Mouse (Mus musculus) MEL (cell line): ENCODE data around the gene Apc2. TPM values are rescaled to one million over a fixed set of nuclear protein-coding genes. Genes with fewer than 3 reads are reported as not detected.

Source experiments
- DNase-seq: peaks from one replicate; pipeline ENCODE4 v3.0.0; 2011; ENCODE audit warnings: low read depth, low spot score
- H3K27ac ChIP-seq: 2 replicates; pipeline ENCODE4 v1.5.1; 2012; ENCODE audit warnings: low read depth, mild to moderate bottlenecking, control low read depth, low read length, moderate library complexity; ENCODE audit not compliant: control insufficient read depth
- H3K27me3 ChIP-seq, 2 experiments: fragments of 150-350 bp in 1 of 2; sonication (generic) in 1 of 2; 2 replicates each; pipeline ENCODE4 v1.6.1; 2012; ENCODE audit warnings: low read length in 2 of 2, mild to moderate bottlenecking in 2 of 2, improper control_type of control experiment in 1 of 2, moderate library complexity in 1 of 2; ENCODE audit not compliant: insufficient read depth in 2 of 2, control insufficient read depth in 1 of 2
- H3K36me3 ChIP-seq, 2 experiments: 2 replicates each; pipeline ENCODE4 v1.6.1; 2012 to 2014; ENCODE audit warnings: low read length in 2 of 2, improper control_type of control experiment in 1 of 2, inconsistent platforms in 1 of 2, mild to moderate bottlenecking in 1 of 2; ENCODE audit not compliant: insufficient read depth in 2 of 2, control insufficient read depth in 1 of 2
- H3K4me1 ChIP-seq, 2 experiments: fragments of 150-350 bp in 1 of 2; sonication (generic) in 1 of 2; 2 replicates each; pipeline ENCODE4 v1.6.1; 2012; ENCODE audit warnings: low read length in 2 of 2, improper control_type of control experiment in 1 of 2, mild to moderate bottlenecking in 1 of 2; ENCODE audit not compliant: insufficient read depth in 2 of 2, control insufficient read depth in 1 of 2
- H3K4me3 ChIP-seq, 2 experiments: fragments of 150-350 bp in 1 of 2; sonication (generic) in 1 of 2; 2 replicates each; pipeline ENCODE4 v1.5.1; 2012; ENCODE audit warnings: low read depth in 2 of 2, low read length in 2 of 2, mild to moderate bottlenecking in 2 of 2, moderate library complexity in 2 of 2, control low read depth in 1 of 2, improper control_type of control experiment in 1 of 2; ENCODE audit not compliant: control insufficient read depth in 1 of 2, insufficient read depth in 1 of 2
- H3K79me2 ChIP-seq: 2 replicates; pipeline ENCODE4 v1.6.1; 2012; ENCODE audit warnings: mild to moderate bottlenecking, low read length, moderate library complexity; ENCODE audit not compliant: control insufficient read depth, poor library complexity, insufficient read depth
- H3K9ac ChIP-seq: 2 replicates; pipeline ENCODE4 v1.6.1; 2012; ENCODE audit warnings: low read depth, mild to moderate bottlenecking, control low read depth, low read length, moderate library complexity; ENCODE audit not compliant: control insufficient read depth, poor library complexity, severe bottlenecking
- H3K9me3 ChIP-seq: fragments of 150-350 bp; sonication (generic); replicated peaks from 2 replicates; pipeline ENCODE4 v1.6.1; 2012; ENCODE audit warnings: mild to moderate bottlenecking, low read length, improper control_type of control experiment, moderate library complexity; ENCODE audit not compliant: insufficient read depth
- BHLHE40 ChIP-seq: IDR thresholded peaks from 2 replicates; pipeline ENCODE4 v1.6.1; 2012; ENCODE audit warnings: low read depth, mild to moderate bottlenecking, inconsistent platforms, low read length, improper control_type of control experiment, borderline replicate concordance
- CHD2 ChIP-seq: IDR thresholded peaks from 2 replicates; pipeline ENCODE4 v1.6.1; 2011; ENCODE audit warnings: low read length, improper control_type of control experiment
- E2F4 ChIP-seq: IDR thresholded peaks from 2 replicates; pipeline ENCODE4 v1.6.1; 2011; ENCODE audit warnings: low read depth, low read length, improper control_type of control experiment, borderline replicate concordance
- EP300 ChIP-seq, 2 experiments: IDR thresholded peaks; 2 replicates each; pipeline ENCODE4 v1.6.1; 2011; ENCODE audit warnings: improper control_type of control experiment in 2 of 2, low read length in 2 of 2, low read depth in 1 of 2, mild to moderate bottlenecking in 1 of 2
- ETS1 ChIP-seq: IDR thresholded peaks from 2 replicates; pipeline ENCODE4 v1.6.1; 2012; ENCODE audit warnings: low read depth, mild to moderate bottlenecking, inconsistent platforms, low read length, improper control_type of control experiment, moderate library complexity
- GABPA ChIP-seq: IDR thresholded peaks from 2 replicates; pipeline ENCODE4 v1.6.1; 2012; ENCODE audit warnings: low read depth, mild to moderate bottlenecking, inconsistent platforms, low read length, improper control_type of control experiment, moderate library complexity
- HCFC1 ChIP-seq: IDR thresholded peaks from 2 replicates; pipeline ENCODE4 v1.6.1; 2012; ENCODE audit warnings: low read depth, mild to moderate bottlenecking, inconsistent platforms, low read length, improper control_type of control experiment, moderate library complexity
- JUND ChIP-seq: IDR thresholded peaks from 2 replicates; pipeline ENCODE4 v1.6.1; 2011; ENCODE audit warnings: low read depth, mild to moderate bottlenecking, improper control_type of control experiment, low read length
- KAT2A ChIP-seq: conservative IDR thresholded peaks from 2 replicates; pipeline ENCODE4 v1.6.1; 2012; ENCODE audit warnings: low read depth, low read length, improper control_type of control experiment, inconsistent platforms
- MAFK ChIP-seq: IDR thresholded peaks from 2 replicates; pipeline ENCODE4 v1.6.1; 2011; ENCODE audit warnings: low read depth, mild to moderate bottlenecking, low read length, improper control_type of control experiment, borderline replicate concordance
- MAX ChIP-seq: IDR thresholded peaks from 2 replicates; pipeline ENCODE4 v1.6.1; 2011; ENCODE audit warnings: low read length, improper control_type of control experiment
- MAZ ChIP-seq: IDR thresholded peaks from 2 replicates; pipeline ENCODE4 v1.6.1; 2012; ENCODE audit warnings: low read depth, mild to moderate bottlenecking, inconsistent platforms, low read length, improper control_type of control experiment
- MEF2A ChIP-seq: IDR thresholded peaks from 2 replicates; pipeline ENCODE4 v1.6.1; 2014; ENCODE audit warnings: low read depth, mild to moderate bottlenecking, inconsistent platforms, low read length, improper control_type of control experiment; ENCODE audit not compliant: poor library complexity, insufficient replicate concordance, severe bottlenecking; ENCODE audit errors: extremely low read depth
- MYB ChIP-seq: IDR thresholded peaks from 2 replicates; pipeline ENCODE4 v1.6.1; 2011; ENCODE audit warnings: mild to moderate bottlenecking, low read depth, low read length, improper control_type of control experiment
- MYC ChIP-seq: IDR thresholded peaks from 2 replicates; pipeline ENCODE4 v1.6.1; 2011; ENCODE audit warnings: low read depth, mild to moderate bottlenecking, low read length, improper control_type of control experiment, moderate library complexity
- NELFE ChIP-seq: IDR thresholded peaks from 2 replicates; pipeline ENCODE4 v1.6.1; 2011; ENCODE audit warnings: low read depth, low read length, improper control_type of control experiment
- NRF1 ChIP-seq: IDR thresholded peaks from 2 replicates; pipeline ENCODE4 v1.6.1; 2014; ENCODE audit warnings: low read depth, mild to moderate bottlenecking, inconsistent platforms, low read length, improper control_type of control experiment, moderate library complexity; ENCODE audit not compliant: poor library complexity, insufficient read depth, severe bottlenecking
- POLR2A ChIP-seq, 2 experiments: IDR thresholded peaks; 2 replicates each; pipeline ENCODE4 v1.6.1; 2011 to 2012; ENCODE audit warnings: low read length in 2 of 2, mild to moderate bottlenecking in 2 of 2, control low read depth in 1 of 2, improper control_type of control experiment in 1 of 2, low read depth in 1 of 2, moderate library complexity in 1 of 2; ENCODE audit not compliant: control insufficient read depth in 1 of 2, insufficient read depth in 1 of 2, poor library complexity in 1 of 2
- POLR2AphosphoS2 ChIP-seq: IDR thresholded peaks from 2 replicates; pipeline ENCODE4 v1.6.1; 2011; ENCODE audit warnings: low read length, improper control_type of control experiment
- RCOR1 ChIP-seq: IDR thresholded peaks from 2 replicates; pipeline ENCODE4 v1.6.1; 2012; ENCODE audit warnings: low read depth, mild to moderate bottlenecking, inconsistent platforms, low read length, improper control_type of control experiment
- SIN3A ChIP-seq: IDR thresholded peaks from 2 replicates; pipeline ENCODE4 v1.6.1; 2012; ENCODE audit warnings: low read length, improper control_type of control experiment, inconsistent platforms
- SMC3 ChIP-seq: IDR thresholded peaks from 2 replicates; pipeline ENCODE4 v1.6.1; 2011; ENCODE audit warnings: low read depth, low read length, improper control_type of control experiment
- TAL1 ChIP-seq: IDR thresholded peaks from 2 replicates; pipeline ENCODE4 v1.6.1; 2012; ENCODE audit warnings: mild to moderate bottlenecking, inconsistent platforms, low read length, moderate library complexity, mixed read lengths
- UBTF ChIP-seq: IDR thresholded peaks from 2 replicates; pipeline ENCODE4 v1.6.1; 2012; ENCODE audit warnings: low read depth, mild to moderate bottlenecking, inconsistent platforms, low read length, improper control_type of control experiment, moderate library complexity, borderline replicate concordance; ENCODE audit not compliant: insufficient read depth
- ZC3H11A ChIP-seq: IDR thresholded peaks from 2 replicates; pipeline ENCODE4 v1.6.1; 2012; ENCODE audit warnings: low read depth, mild to moderate bottlenecking, inconsistent platforms, low read length, improper control_type of control experiment
- ZKSCAN1 ChIP-seq: IDR thresholded peaks from 2 replicates; pipeline ENCODE4 v1.6.1; 2012; ENCODE audit warnings: low read depth, mild to moderate bottlenecking, inconsistent platforms, low read length, improper control_type of control experiment, moderate library complexity
- ZMIZ1 ChIP-seq: IDR thresholded peaks from 2 replicates; pipeline ENCODE4 v1.6.1; 2012; ENCODE audit warnings: low read depth, mild to moderate bottlenecking, inconsistent platforms, low read length, improper control_type of control experiment, moderate library complexity
- ZNF384 ChIP-seq: IDR thresholded peaks from 2 replicates; pipeline ENCODE4 v1.6.1; 2012; ENCODE audit warnings: low read depth, mild to moderate bottlenecking, inconsistent platforms, low read length, improper control_type of control experiment
- polyA plus RNA-seq, 2 experiments: library from polyadenylated mRNA; stranded (reverse) in 1 of 2; unstranded in 1 of 2; fragments of >175 nt in 1 of 2; fragments of >200 nt in 1 of 2; gene quantifications; 2 replicates each; pipeline versions ENCODE4 v1.2.1 to v1.2.4; 2012; ENCODE audit warnings: low replicate concordance in 2 of 2, low read depth in 1 of 2; ENCODE audit not compliant: insufficient read length in 2 of 2, insufficient read depth in 1 of 2, missing spikeins in 1 of 2
- total RNA-seq: library from RNA; depleted of rRNA; stranded (reverse); fragments of 300-350 nt; gene quantifications from 2 replicates; pipeline ENCODE4 v1.2.3, GENCODE M21; 2012

The Apc2 gene
- total and polyA plus RNA-seq, 3 experiments: 0.58 to 1.2 TPM; not detected in 1

DNA sequence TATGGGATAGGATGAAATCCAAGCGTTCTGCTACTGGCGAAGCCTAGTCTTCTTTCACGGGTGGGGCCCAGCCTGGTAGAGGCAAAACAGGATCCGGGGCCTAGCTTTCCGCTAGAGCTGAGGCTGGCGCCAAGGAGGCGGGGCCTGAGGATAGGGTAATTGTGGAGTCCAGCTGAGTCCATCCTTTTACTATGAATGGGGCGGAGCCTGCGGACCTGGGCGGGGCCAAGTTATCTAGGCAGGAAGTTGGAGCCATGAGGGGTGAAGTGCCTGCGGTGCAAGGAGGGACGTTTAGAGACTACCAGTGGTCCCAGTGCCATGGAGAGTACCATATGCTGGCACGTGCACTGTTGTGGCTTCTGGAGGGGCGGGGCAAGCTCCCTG is 34.2 kb upstream of the Apc2 start (continued):
- TF ChIP-seq ZKSCAN1: no peak
- peak; percentile 98 for TF ChIP-seq BHLHE40
- TF ChIP-seq POLR2A (IDR thresholded peaks at IDR 0.05; ENCODE audit: control insufficient read depth in 1 of 2, insufficient read depth in 1 of 2, low read depth in 1 of 2, low read length in 2 of 2, poor library complexity in 1 of 2): peak; percentile 80 to 95
- peak; percentile 92 for TF ChIP-seq MAX
- TF ChIP-seq E2F4: no peak
- TF ChIP-seq CHD2: no peak
- peak; percentile 67 for TF ChIP-seq ETS1
- no peak for TF ChIP-seq SMC3
- TF ChIP-seq MYC: peak; percentile 96
- no peak for TF ChIP-seq MYB
- no peak for TF ChIP-seq ZC3H11A
- no peak for TF ChIP-seq KAT2A
- TF ChIP-seq TAL1: no peak
- TF ChIP-seq HCFC1: peak; percentile 70

DNA sequence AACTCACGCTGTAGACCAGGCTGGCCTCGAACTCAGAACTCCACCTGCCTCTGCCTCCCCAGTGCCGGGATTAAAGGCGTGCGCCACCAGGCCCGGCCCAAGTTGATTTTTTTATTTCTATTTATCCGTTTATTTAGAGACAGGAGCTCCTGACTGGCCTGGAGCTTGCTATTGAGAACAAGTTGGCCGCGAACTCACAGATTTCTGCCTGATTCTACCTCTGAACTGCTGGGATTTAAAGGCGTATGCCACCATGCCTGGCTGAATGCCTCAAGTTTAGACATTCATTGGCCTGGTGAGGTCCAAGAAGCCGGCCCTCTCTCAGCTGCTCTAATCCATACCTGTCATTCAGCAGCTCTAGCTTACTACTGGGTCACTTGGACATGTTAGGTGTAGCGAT is 33.6 kb upstream of the Apc2 start:
- peaks cover 0 to 17% of the 10 kb centered on the region in 2 experiments; a peak in 2 of 4 replicates for H3K36me3 ChIP-seq
- peak overlapping the region; percentile 78 for H3K9ac ChIP-seq
- H3K9me3 ChIP-seq: no peaks in the 10 kb centered on the region
- H3K27ac ChIP-seq: peak overlapping the region; percentile 89
- H3K4me1 ChIP-seq: peaks cover 4 to 26% of the 10 kb centered on the region in 2 experiments; a peak in 3 of 4 replicates
- peak overlapping the region; percentile 62 to 79 for H3K4me3 ChIP-seq
- peaks cover 22% of the 10 kb centered on the region for H3K79me2 ChIP-seq
- DNase-seq: peak; percentile 55
- TF ChIP-seq NRF1 (no peak), HCFC1 (no peak; the same call in 1 of the 2 replicates)
- H3K27me3 ChIP-seq: no peaks in the 10 kb centered on the region

- Histone ChIP-seq H3K4me1 (peaks cover 6 to 32% of the 10 kb centered on the region in 2 experiments; a peak in 3 of 4 replicates), H3K27ac (no peak overlapping the region)
- DNase-seq: no peak
- no peak for TF ChIP-seq UBTF
- TF ChIP-seq MAFK: no peak
- no peak for TF ChIP-seq GABPA
- no peak for TF ChIP-seq MYC
- no peak for TF ChIP-seq POLR2AphosphoS2
- no peak for TF ChIP-seq NELFE
- no peak for TF ChIP-seq MAZ
- no peak for TF ChIP-seq SIN3A
- TF ChIP-seq JUND: no peak
- no peak for TF ChIP-seq RCOR1
- no peak for TF ChIP-seq ZMIZ1
- no peak for TF ChIP-seq EP300 (IDR thresholded peaks at IDR 0.05; ENCODE audit: low read depth in 1 of 2, low read length in 2 of 2)
- no peak for TF ChIP-seq MEF2A
- no peak for TF ChIP-seq BHLHE40
- TF ChIP-seq ZNF384: no peak
- TF ChIP-seq, all 39 proteins: peak for 0
- peaks cover 29% of the 10 kb centered on the region for H3K79me2 ChIP-seq
- no peak overlapping the region; the same call in 1 of the 2 replicates for H3K9ac ChIP-seq
- no peak overlapping the region for H3K4me3 ChIP-seq
- H3K9me3 ChIP-seq: no peaks in the 10 kb centered on the region
- H3K27me3 ChIP-seq: no peaks in the 10 kb centered on the region
- peaks cover 3 to 22% of the 10 kb centered on the region in 2 experiments for H3K36me3 ChIP-seq
Observed at GRCm38 (mm10) chr10:80262776-80263365, 32.9 kb upstream of the Apc2 start.
